Mouse (Mus musculus) cerebellum, postnatal 4 days (tissue): ENCODE data around the gene 4921511C20Rik.

ENCODE experiments used
- DNase-seq, 2 experiments: peaks; one replicate each; pipeline ENCODE4 v3.0.0; 2022; ENCODE audit warnings: low spot score in 2 of 2, mixed read lengths in 1 of 2

Gene 4921511C20Rik

DNA sequence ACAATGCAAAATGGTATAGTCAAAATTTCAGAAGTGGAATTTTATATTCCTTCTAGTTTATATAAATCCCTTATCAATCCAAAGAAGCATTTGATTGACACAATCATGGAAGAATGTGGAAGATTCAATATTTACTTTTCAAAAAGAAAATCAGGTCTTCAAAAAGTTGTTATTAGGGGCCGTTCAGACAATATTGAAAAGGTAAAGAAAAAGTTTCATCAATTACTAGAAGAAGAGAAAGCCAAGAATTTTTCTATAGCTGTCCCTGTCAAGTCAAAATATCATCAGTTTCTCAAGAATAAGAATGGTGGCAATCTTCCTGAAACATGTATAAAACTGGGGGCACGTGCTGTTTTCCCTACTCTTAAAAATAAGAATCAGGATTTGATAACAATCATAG lies at the start of gene 4921511C20Rik:
4921511C20Rik (plus strand) TSS at position 301 of the 400 bp plus-strand sequence.
- no peak for DNase-seq
